Mouse (Mus musculus) heart, adult 10 weeks (tissue): ENCODE data around the gene Slfn2. TPM values are rescaled to one million over a fixed set of nuclear protein-coding genes. Genes with fewer than 3 reads are reported as not detected.

Source experiments
- polyA plus RNA-seq: library from polyadenylated mRNA; stranded (reverse); fragments of 350-450 nt; fragmentation: Illumina TruSeq; extraction: RNeasy Lipid Tissue Mini Kit (QIAGEN cat#74804); gene quantifications from one replicate; pipeline ENCODE4 v1.2.3, GENCODE M21; 2014; ENCODE audit warnings: low read depth, low replicate concordance

Gene Slfn2
- polyA plus RNA-seq, result 7.0 TPM

GRCm38 (mm10) chr11:83064946-83065345 lies at the start of gene Slfn2:
Slfn2 (plus strand) TSS chr11:83065112.

GRCm38 (mm10) chr11:83020621-83021020 lies 44.3 kb upstream of the Slfn2 start, which contains the start of gene Slfn8:
Slfn8 (minus strand) TSS chr11:83020810.

GRCm38 (mm10) chr11:83116597-83117227 lies 51.8 kb downstream of the Slfn2 start, which contains the start of gene Slfn1:
Slfn1 (plus strand) TSS chr11:83116849.

Other genes with a start within 250 kb of the Slfn2 start
- 2.9 TPM for gene Rffl, start 193.9 kb upstream of the Slfn2 start, polyA plus RNA-seq
- 11.0 TPM for gene Rad51d, start 174.5 kb upstream of the Slfn2 start, polyA plus RNA-seq
- not detected for gene Fndc8, start 173.0 kb upstream of the Slfn2 start, polyA plus RNA-seq
- 21.4 TPM for gene Nle1, start 156.7 kb upstream of the Slfn2 start, polyA plus RNA-seq
- gene Unc45b, start 154.6 kb upstream of the Slfn2 start, polyA plus RNA-seq, result 197 TPM
- 57.8 TPM for gene Slfn5, start 113.8 kb upstream of the Slfn2 start, polyA plus RNA-seq
- 1.2 TPM for gene Slfn9, start 73.3 kb upstream of the Slfn2 start, polyA plus RNA-seq
- gene Slfn8, start 44.3 kb upstream of the Slfn2 start, polyA plus RNA-seq, result 2.1 TPM
- gene Slfn1, start 51.7 kb downstream of the Slfn2 start, polyA plus RNA-seq, result 0.55 TPM
- 0.39 TPM for gene Slfn4, start 110.1 kb downstream of the Slfn2 start, polyA plus RNA-seq
- 4.6 TPM for gene Slfn3, start 126.2 kb downstream of the Slfn2 start, polyA plus RNA-seq
- not detected for gene Slfn14, start 221.6 kb downstream of the Slfn2 start, polyA plus RNA-seq
- 27.5 TPM for gene Ap2b1, start 233.9 kb downstream of the Slfn2 start, polyA plus RNA-seq
- gene Pex12, start 237.5 kb downstream of the Slfn2 start, polyA plus RNA-seq, result 10.0 TPM